Mouse (Mus musculus): Measurements from ENCODE around the gene Get4.

DNA sequence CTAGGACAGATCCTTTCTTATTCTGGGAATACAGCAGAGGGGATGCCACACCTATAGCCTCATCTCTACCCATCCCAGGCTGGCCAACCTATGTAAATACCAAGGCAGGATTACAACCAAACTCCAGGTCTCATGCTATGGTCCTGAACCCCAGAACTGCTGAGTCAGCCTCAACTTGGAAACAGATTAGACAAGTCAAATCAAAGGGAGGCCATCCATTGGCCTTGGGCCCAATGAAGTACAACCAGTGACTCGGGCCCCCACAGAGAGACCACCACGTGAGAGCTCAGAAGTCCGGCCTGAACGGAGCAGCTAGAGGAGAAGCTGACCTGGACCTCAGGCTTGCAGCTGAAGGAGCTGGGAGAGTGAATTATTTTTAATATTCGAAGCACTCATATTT is 45.6 kb downstream of the Get4 start:
- TF ChIP-seq CTCF (IDR thresholded peaks at IDR 0.05; ENCODE audit: borderline replicate concordance, insufficient read depth, low read depth, low read length) (no peak), POLR2A (IDR thresholded peaks at IDR 0.05; ENCODE audit: borderline replicate concordance, insufficient read depth, low read length) (no peak)

All from cerebellum, adult 2 months (tissue).